Mouse (Mus musculus) E14TG2a.4 (cell line): ENCODE measurements around the gene Ptchd4.

Experiments
- H3K27me3 ChIP-seq: 2 replicates; pipeline ENCODE4 v1.6.1; 2014; ENCODE audit warnings: low read length, control low read depth; ENCODE audit not compliant: insufficient read depth
- H3K36me3 ChIP-seq: 2 replicates; pipeline ENCODE4 v1.6.1; 2014; ENCODE audit warnings: low read length, control low read depth; ENCODE audit not compliant: insufficient read depth
- H3K4me1 ChIP-seq: replicated peaks from 2 replicates; pipeline ENCODE4 v1.6.1; 2014; ENCODE audit warnings: low read depth, low read length, control low read depth
- H3K4me3 ChIP-seq: replicated peaks from 2 replicates; pipeline ENCODE4 v1.5.1; 2014; ENCODE audit warnings: mild to moderate bottlenecking, low read length
- H3K9me3 ChIP-seq: 2 replicates; pipeline ENCODE4 v1.6.1; 2014; ENCODE audit warnings: low read length, control low read depth
- CTCF ChIP-seq: conservative IDR thresholded peaks from 2 replicates; pipeline ENCODE4 v1.5.1; 2014; ENCODE audit warnings: low read length
- NANOG ChIP-seq: IDR thresholded peaks from 2 replicates; pipeline ENCODE4 v1.6.1; 2014; ENCODE audit warnings: borderline replicate concordance, low read length, mixed read lengths
- POU5F1 ChIP-seq: IDR thresholded peaks from 2 replicates; pipeline ENCODE4 v1.6.1; 2014; ENCODE audit warnings: low read length, borderline replicate concordance

The Ptchd4 gene

DNA sequence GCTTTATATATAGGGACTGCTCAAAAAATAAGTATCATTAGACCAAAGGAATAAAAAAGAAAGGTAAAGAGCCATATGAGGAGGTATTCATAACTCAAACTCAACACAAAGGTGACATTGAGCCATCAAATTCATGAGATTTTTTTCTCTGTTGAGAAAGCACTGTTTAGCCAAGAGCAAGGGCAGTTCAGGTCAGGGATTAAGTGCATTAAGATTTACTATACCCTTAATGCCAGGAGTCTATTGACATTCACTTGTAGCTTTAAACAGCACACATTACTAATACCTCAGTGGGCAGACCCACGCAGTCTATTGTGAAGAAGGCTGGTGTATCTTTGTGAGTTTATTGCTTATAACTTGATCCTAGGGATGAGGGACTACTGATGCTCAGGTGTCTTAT is 49.0 kb downstream of the Ptchd4 start:
- TF ChIP-seq NANOG (no peak), POU5F1 (no peak), CTCF (no peak)
- Histone ChIP-seq H3K9me3 (no peaks in the 10 kb centered on the region), H3K36me3 (no peaks in the 10 kb centered on the region), H3K27me3 (no peaks in the 10 kb centered on the region), H3K4me1 (no peaks in the 10 kb centered on the region), H3K4me3 (no peak overlapping the region)

DNA sequence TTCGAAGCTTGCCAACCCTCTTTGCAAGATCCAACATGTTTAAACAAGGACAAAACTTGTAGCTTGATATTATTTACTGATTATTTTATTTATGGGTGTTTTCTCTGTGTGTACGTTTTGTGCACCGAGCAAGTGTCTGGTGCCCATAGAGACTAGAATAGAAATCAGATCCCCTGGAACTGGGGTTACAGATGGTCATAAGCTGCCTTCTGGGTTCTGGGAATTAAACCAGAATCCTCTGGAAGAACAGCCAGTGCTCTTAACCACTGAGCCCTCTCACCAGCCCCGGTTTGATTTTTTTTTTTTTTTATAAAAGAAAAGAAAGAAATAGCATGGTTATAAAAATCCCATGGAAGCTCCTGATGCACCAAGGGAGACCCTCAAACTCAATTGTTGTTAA is 59.1 kb downstream of the Ptchd4 start:
- TF ChIP-seq POU5F1 (no peak), NANOG (no peak)
- Histone ChIP-seq H3K4me1 (no peaks in the 10 kb centered on the region), H3K27me3 (no peaks in the 10 kb centered on the region), H3K9me3 (no peaks in the 10 kb centered on the region), H3K4me3 (no peak overlapping the region), H3K36me3 (no peaks in the 10 kb centered on the region)

- no peak overlapping the region for H3K4me3 ChIP-seq
- H3K36me3 ChIP-seq: no peaks in the 10 kb centered on the region
- no peak for TF ChIP-seq POU5F1
- no peak for TF ChIP-seq NANOG
- no peak for TF ChIP-seq CTCF
- no peaks in the 10 kb centered on the region for H3K27me3 ChIP-seq
- H3K9me3 ChIP-seq: no peaks in the 10 kb centered on the region
- no peaks in the 10 kb centered on the region for H3K4me1 ChIP-seq
Measured at GRCm38 (mm10) chr17:42393086-42393485, 77.3 kb downstream of the Ptchd4 start.

DNA sequence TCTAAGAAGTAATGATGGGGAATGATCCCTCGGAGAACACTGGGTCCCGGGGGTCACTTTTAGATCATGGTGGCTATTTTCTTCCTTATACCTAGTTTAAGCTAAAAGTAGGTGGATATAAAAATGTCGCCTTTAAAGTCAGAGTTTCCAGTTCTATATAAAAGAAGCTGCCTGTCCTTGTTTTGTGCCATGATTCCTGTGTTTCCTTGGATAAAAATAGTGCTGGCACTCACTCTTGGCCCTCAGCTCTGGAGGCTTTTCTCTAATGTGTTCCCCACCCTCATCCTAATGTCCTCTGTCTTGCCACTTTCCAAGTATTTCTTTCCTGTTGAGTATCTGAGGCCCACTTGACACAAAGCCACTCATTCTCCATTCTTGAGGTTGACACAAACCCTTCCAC is 79.6 kb downstream of the Ptchd4 start:
- TF ChIP-seq CTCF (no peak), POU5F1 (no peak), NANOG (no peak)
- no peaks in the 10 kb centered on the region for H3K4me1 ChIP-seq
- H3K27me3 ChIP-seq: no peaks in the 10 kb centered on the region
- H3K4me3 ChIP-seq: no peak overlapping the region
- H3K9me3 ChIP-seq: no peaks in the 10 kb centered on the region
- no peaks in the 10 kb centered on the region for H3K36me3 ChIP-seq

DNA sequence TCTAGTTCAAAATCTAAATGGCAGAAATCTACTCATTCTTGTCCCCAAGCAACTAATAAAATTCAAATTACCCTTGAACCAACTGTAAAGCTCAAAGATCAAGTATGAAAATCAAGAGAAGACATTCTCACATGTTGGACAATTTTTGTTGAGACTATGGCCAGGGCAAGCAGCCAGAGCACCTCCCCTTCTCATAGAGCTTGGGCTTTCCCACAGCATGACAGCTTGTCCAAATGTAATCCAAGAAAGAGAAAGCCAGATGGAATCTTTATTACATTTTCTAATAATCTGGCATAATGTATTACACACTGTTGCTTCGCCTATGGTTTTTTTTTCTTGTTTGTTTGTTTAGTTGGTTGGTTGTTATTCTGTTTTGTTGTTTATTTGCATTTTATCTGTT is 102.7 kb downstream of the Ptchd4 start:
- Histone ChIP-seq H3K27me3 (no peaks in the 10 kb centered on the region), H3K36me3 (no peaks in the 10 kb centered on the region), H3K4me3 (no peak overlapping the region), H3K4me1 (no peaks in the 10 kb centered on the region), H3K9me3 (no peaks in the 10 kb centered on the region)
- TF ChIP-seq NANOG: no peak
- TF ChIP-seq POU5F1: no peak
- no peak for TF ChIP-seq CTCF

DNA sequence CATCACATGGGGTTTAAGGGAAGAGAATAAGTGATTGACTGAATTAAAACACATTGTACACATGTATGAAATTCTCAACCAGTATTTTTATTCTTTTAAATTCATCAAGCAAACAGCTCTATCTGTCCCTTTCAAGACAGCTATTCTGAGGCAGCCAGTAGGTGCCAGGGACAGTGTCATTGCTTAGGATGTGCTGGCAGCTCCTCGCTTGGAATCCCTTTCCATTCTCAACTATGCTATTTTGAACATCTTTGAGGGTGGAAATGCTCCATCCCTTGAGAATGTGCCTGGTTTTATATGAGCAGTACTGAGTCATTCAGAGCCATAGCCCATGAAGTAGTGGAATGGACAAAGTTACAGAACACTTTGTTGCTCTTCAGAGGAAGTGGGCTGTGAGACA is 112.2 kb downstream of the Ptchd4 start:
- no peaks in the 10 kb centered on the region for H3K36me3 ChIP-seq
- H3K9me3 ChIP-seq: no peaks in the 10 kb centered on the region
- no peaks in the 10 kb centered on the region for H3K27me3 ChIP-seq
- TF ChIP-seq POU5F1: no peak
- H3K4me1 ChIP-seq: no peaks in the 10 kb centered on the region
- no peak overlapping the region for H3K4me3 ChIP-seq

DNA sequence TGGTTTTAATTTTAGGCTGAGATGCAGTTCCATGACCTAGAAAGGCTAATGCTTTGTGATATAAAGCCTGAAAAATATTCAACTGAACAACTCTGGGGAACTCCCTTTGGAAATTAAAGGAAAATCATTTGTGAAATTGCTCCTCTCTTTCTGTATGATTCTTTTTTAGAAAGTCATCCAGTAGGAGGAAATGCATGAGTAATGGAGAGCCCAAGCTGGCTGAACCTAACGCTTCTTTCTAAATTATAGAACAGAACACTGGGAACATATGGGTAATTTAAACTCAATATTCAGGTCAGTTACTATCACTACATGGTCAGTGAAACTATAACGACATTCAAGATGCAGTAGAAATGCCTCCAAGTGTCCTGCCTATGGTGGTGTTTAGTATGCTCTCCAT is 114.6 kb downstream of the Ptchd4 start:
- H3K27me3 ChIP-seq: no peaks in the 10 kb centered on the region
- H3K9me3 ChIP-seq: no peaks in the 10 kb centered on the region
- no peak overlapping the region for H3K4me3 ChIP-seq
- no peaks in the 10 kb centered on the region for H3K4me1 ChIP-seq
- TF ChIP-seq CTCF: no peak
- TF ChIP-seq POU5F1: no peak
- no peak for TF ChIP-seq NANOG
- H3K36me3 ChIP-seq: no peaks in the 10 kb centered on the region

GRCm38 (mm10) chr17:42452235-42452634 is 136.5 kb downstream of the Ptchd4 start:
- TF ChIP-seq NANOG (no peak), POU5F1 (no peak), CTCF (no peak)
- no peaks in the 10 kb centered on the region for H3K9me3 ChIP-seq
- no peaks in the 10 kb centered on the region for H3K36me3 ChIP-seq
- H3K4me1 ChIP-seq: no peaks in the 10 kb centered on the region
- no peak overlapping the region for H3K4me3 ChIP-seq
- no peaks in the 10 kb centered on the region for H3K27me3 ChIP-seq

GRCm38 (mm10) chr17:42456441-42456840 is 140.7 kb downstream of the Ptchd4 start:
- H3K36me3 ChIP-seq: no peaks in the 10 kb centered on the region
- no peak overlapping the region for H3K4me3 ChIP-seq
- no peaks in the 10 kb centered on the region for H3K27me3 ChIP-seq
- TF ChIP-seq CTCF (no peak), NANOG (no peak), POU5F1 (no peak)
- no peaks in the 10 kb centered on the region for H3K4me1 ChIP-seq
- no peaks in the 10 kb centered on the region for H3K9me3 ChIP-seq
